Mouse (Mus musculus): ENCODE results near the gene Gm29609. TPM values are rescaled to one million over a fixed set of nuclear protein-coding genes. Genes with fewer than 3 reads are reported as not detected.

Gene Gm29609
- polyA plus RNA-seq, 1 experiment from 2014 or later: 0.92 TPM

- no peak overlapping the region for H3K4me2 ChIP-seq
- H3K27ac ChIP-seq (ENCODE audit: low read depth): no peak overlapping the region
- H3K9me3 ChIP-seq (ENCODE audit: low read depth, low read length): no peaks in the 10 kb centered on the region
- no peak for TF ChIP-seq CTCF (IDR thresholded peaks at IDR 0.05; ENCODE audit: low read depth)
- no peaks in the 10 kb centered on the region for H3K4me1 ChIP-seq (ENCODE audit: insufficient read depth)
- no peak overlapping the region for H3K4me3 ChIP-seq (ENCODE audit: low read depth, low read length)
- H3K36me3 ChIP-seq (ENCODE audit: insufficient read depth): no peaks in the 10 kb centered on the region
- 78% methylated on average over 8 of the region's 8 CpGs for WGBS
- no peak for DNase-seq
- no peaks in the 10 kb centered on the region for H3K27me3 ChIP-seq (ENCODE audit: insufficient read depth, low read length)
- no peak overlapping the region for H3K9ac ChIP-seq
- no peak for ATAC-seq (ENCODE audit: insufficient read depth)
Measured at GRCm38 (mm10) chr5:31121111-31121510, 58.6 kb downstream of the Gm29609 start.

- ATAC-seq (ENCODE audit: insufficient read depth) (no peak), DNase-seq (no peak)
- no peaks in the 10 kb centered on the region for H3K36me3 ChIP-seq (ENCODE audit: insufficient read depth)
- no peaks in the 10 kb centered on the region for H3K9me3 ChIP-seq (ENCODE audit: low read depth, low read length)
- no peak overlapping the region for H3K4me3 ChIP-seq (ENCODE audit: low read depth, low read length)
- H3K4me1 ChIP-seq (ENCODE audit: insufficient read depth): no peaks in the 10 kb centered on the region
- no peak overlapping the region for H3K27ac ChIP-seq (ENCODE audit: low read depth)
- TF ChIP-seq CTCF (IDR thresholded peaks at IDR 0.05; ENCODE audit: low read depth): no peak
- no peak overlapping the region for H3K9ac ChIP-seq
- H3K27me3 ChIP-seq (ENCODE audit: insufficient read depth, low read length): no peaks in the 10 kb centered on the region
- WGBS: 20% methylated on average over 10 of the region's 10 CpGs
- no peak overlapping the region for H3K4me2 ChIP-seq
Measured at GRCm38 (mm10) chr5:31116912-31117311, 62.8 kb downstream of the Gm29609 start.

DNA sequence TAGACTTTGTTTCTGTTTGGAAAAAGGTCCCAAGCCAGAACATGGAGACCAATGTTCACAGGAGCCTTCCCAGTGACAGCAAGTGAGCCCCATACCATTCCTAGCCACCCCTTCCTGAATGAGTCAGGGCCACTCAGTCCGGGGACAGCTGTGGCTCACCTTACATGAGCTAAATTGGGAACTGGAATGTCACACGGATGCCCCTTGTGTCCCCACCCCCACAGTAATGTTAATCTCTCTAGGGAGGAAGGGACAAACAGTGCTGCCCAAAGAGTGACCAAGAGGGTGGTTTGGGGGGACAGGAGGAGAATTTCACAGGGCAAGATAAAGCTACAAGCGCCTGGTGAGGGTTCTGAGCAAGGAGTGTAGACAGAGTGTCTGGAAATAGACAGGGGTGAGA is 63.4 kb downstream of the Gm29609 start, which contains the start of gene Trim54:
Gene Trim54 (plus strand): TSS at position 359 of the 400 bp plus-strand sequence.
- H3K36me3 ChIP-seq (ENCODE audit: insufficient read depth): no peaks in the 10 kb centered on the region
- 32% methylated on average over 3 of the region's 3 CpGs for WGBS
- no peaks in the 10 kb centered on the region for H3K4me1 ChIP-seq (ENCODE audit: insufficient read depth)
- TF ChIP-seq CTCF (IDR thresholded peaks at IDR 0.05; ENCODE audit: low read depth): no peak
- H3K27ac ChIP-seq (ENCODE audit: low read depth): no peak within 1 kb of the TSS
- DNase-seq (no peak), ATAC-seq (ENCODE audit: insufficient read depth) (no peak)
- no peak within 1 kb of the TSS for H3K9ac ChIP-seq
- no peak within 1 kb of the TSS for H3K4me2 ChIP-seq
- H3K4me3 ChIP-seq (ENCODE audit: low read depth, low read length): no peak within 1 kb of the TSS
- no peaks in the 10 kb centered on the region for H3K9me3 ChIP-seq (ENCODE audit: low read depth, low read length)
- H3K27me3 ChIP-seq (ENCODE audit: insufficient read depth, low read length): no peaks in the 10 kb centered on the region

GRCm38 (mm10) chr5:31110781-31111180 is 68.9 kb downstream of the Gm29609 start:
- TF ChIP-seq CTCF (IDR thresholded peaks at IDR 0.05; ENCODE audit: low read depth): peak; percentile 50

GRCm38 (mm10) chr5:31108000-31108490 is 71.7 kb downstream of the Gm29609 start, which contains the start of gene Slc30a3:
TSS of gene Slc30a3 (minus strand) at chr5:31108237.
- no peak within 1 kb of the TSS for H3K27ac ChIP-seq (ENCODE audit: low read depth)
- no peak for TF ChIP-seq CTCF (IDR thresholded peaks at IDR 0.05; ENCODE audit: low read depth)
- 88% methylated on average over 18 of the region's 18 CpGs for WGBS
- H3K9me3 ChIP-seq (ENCODE audit: low read depth, low read length): no peaks in the 10 kb centered on the region
- no peak within 1 kb of the TSS for H3K4me2 ChIP-seq
- no peaks in the 10 kb centered on the region for H3K36me3 ChIP-seq (ENCODE audit: insufficient read depth)
- DNase-seq: no peak
- H3K4me3 ChIP-seq (ENCODE audit: low read depth, low read length): no peak within 1 kb of the TSS
- no peak within 1 kb of the TSS for H3K9ac ChIP-seq
- no peaks in the 10 kb centered on the region for H3K27me3 ChIP-seq (ENCODE audit: insufficient read depth, low read length)
- no peaks in the 10 kb centered on the region for H3K4me1 ChIP-seq (ENCODE audit: insufficient read depth)
- ATAC-seq (ENCODE audit: insufficient read depth): no peak

More at GRCm38 (mm10) chr5:31110781-31111180, 68.9 kb downstream of the Gm29609 start:
- Histone ChIP-seq H3K36me3 (ENCODE audit: insufficient read depth) (no peaks in the 10 kb centered on the region), H3K4me3 (ENCODE audit: low read depth, low read length) (no peak overlapping the region), H3K4me2 (no peak overlapping the region), H3K9me3 (ENCODE audit: low read depth, low read length) (no peaks in the 10 kb centered on the region), H3K9ac (no peak overlapping the region), H3K4me1 (ENCODE audit: insufficient read depth) (no peaks in the 10 kb centered on the region), H3K27me3 (ENCODE audit: insufficient read depth, low read length) (no peaks in the 10 kb centered on the region), H3K27ac (ENCODE audit: low read depth) (no peak overlapping the region)
- DNase-seq: peak; percentile 42
- no peak for ATAC-seq (ENCODE audit: insufficient read depth)
- WGBS: 30% methylated on average over 7 of the region's 7 CpGs

GRCm38 (mm10) chr5:31105814-31106335 is 73.8 kb downstream of the Gm29609 start, which contains the start of gene Dnajc5g:
TSS of gene Dnajc5g (plus strand) at chr5:31106285.
- no peak within 1 kb of the TSS for H3K4me3 ChIP-seq (ENCODE audit: low read depth, low read length)
- ATAC-seq (ENCODE audit: insufficient read depth): no peak
- no peak for DNase-seq
- no peaks in the 10 kb centered on the region for H3K36me3 ChIP-seq (ENCODE audit: insufficient read depth)
- H3K9me3 ChIP-seq (ENCODE audit: low read depth, low read length): no peaks in the 10 kb centered on the region
- no peak for TF ChIP-seq CTCF (IDR thresholded peaks at IDR 0.05; ENCODE audit: low read depth)
- H3K27me3 ChIP-seq (ENCODE audit: insufficient read depth, low read length): no peaks in the 10 kb centered on the region
- no peaks in the 10 kb centered on the region for H3K4me1 ChIP-seq (ENCODE audit: insufficient read depth)
- no peak within 1 kb of the TSS for H3K4me2 ChIP-seq
- no peak within 1 kb of the TSS for H3K27ac ChIP-seq (ENCODE audit: low read depth)
- 76% methylated on average over 9 of the region's 9 CpGs for WGBS
- no peak within 1 kb of the TSS for H3K9ac ChIP-seq

DNA sequence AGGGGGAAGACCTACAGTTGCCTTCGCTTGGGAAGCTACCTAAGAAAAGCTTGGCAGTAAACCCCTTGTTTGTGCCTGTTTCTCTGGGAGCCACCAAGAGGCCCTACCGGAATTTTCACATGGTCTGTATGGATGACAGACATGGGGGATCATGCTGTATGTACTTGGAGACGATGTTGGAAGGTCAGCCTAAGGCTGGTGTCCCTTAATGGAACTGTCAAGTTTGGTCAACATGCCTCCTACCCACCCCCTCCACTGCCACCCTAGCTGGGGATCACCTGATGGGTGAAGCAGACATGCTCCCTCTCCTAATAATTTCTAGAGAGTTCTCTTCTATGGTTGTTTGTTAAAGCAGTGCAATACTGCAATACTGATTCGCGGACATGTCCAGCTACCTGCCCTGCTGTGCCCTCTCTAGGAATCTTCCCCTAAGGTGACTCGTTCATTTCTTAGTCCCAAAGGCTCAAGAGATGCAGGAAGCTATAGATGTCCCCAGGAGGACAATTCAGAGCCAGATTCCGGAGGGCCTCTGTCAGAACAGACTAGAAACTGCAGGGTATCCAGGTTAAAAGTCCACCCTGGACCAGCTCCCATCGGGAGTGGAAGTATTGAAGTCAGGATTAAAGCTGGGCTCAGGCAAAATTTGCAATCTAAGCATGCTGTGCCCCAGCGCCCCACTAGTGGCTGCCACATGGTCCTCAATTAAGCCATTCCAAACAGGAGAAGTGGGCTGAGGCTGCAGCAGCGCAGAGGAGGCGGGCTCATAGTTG is 83.8 kb downstream of the Gm29609 start:
- Histone ChIP-seq H3K4me1 (ENCODE audit: insufficient read depth) (peaks cover 4% of the 10 kb centered on the region; the same call in 1 of the 2 replicates), H3K27ac (ENCODE audit: low read depth) (no peak overlapping the region), H3K4me2 (peak overlapping the region; percentile 68), H3K4me3 (ENCODE audit: low read depth, low read length) (peak overlapping the region; percentile 31; the same call in 1 of the 2 replicates), H3K27me3 (ENCODE audit: insufficient read depth, low read length) (peaks cover 68% of the 10 kb centered on the region), H3K9me3 (ENCODE audit: low read depth, low read length) (no peaks in the 10 kb centered on the region), H3K9ac (no peak overlapping the region), H3K36me3 (ENCODE audit: insufficient read depth) (no peaks in the 10 kb centered on the region)
- 26% methylated on average over 11 of the region's 11 CpGs for WGBS
- TF ChIP-seq CTCF (IDR thresholded peaks at IDR 0.05; ENCODE audit: low read depth): no peak
- ATAC-seq (ENCODE audit: insufficient read depth) (no peak), DNase-seq (no peak)
